In the genomic region with DNA sequence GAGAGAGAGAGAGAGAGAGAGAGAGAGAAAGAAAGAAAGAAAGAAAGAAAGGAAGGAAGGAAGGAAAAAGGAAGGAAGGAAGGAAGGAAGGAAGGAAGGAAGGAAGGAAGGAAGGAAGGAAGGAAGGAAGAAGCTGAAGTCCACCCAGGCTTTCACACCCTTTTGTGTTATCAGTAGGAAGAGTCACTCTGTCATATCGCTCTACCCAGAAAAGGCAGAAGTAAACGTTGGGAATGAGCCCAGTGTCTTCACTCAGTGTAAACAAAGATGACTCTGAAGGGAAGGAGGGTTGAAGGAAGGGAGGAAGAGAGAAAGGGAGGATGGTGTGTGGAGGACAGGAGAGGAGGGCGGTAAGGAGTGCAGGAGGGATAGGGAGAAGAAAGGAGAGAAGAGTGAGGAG, we compare ENCODE assay signal across 16 mouse cellular contexts. TPM values are rescaled to one million over a fixed set of nuclear protein-coding genes. Genes with fewer than 3 reads are reported as not detected.
"Had no signal": no experiment of that assay in that cellular context is flagged by ENCODE, and none has a peak within 500 bp of the region (broad histone marks: within the 10 kb centered on the region; RNA-seq: fewer than 3 reads in every experiment).

No protein-coding gene starts in this region.

RNA-seq across cellular contexts. Expression of gene Hba-a2, which starts 2.8 kb away (rescaled TPM):
- polyA plus RNA-seq: macrophage had no signal

RNA-seq across cellular contexts. Expression of gene Hbq1a, which starts 6.4 kb away (rescaled TPM):
- polyA plus RNA-seq: kidney, embryonic 14.5 days; kidney, postnatal 0 days; large intestine, adult 2 months; limb, embryonic 10.5 days; liver, adult 2 months; macrophage; small intestine, adult 2 months; stomach, postnatal 0 days; thymus, adult 2 months had no signal

RNA-seq across cellular contexts. Expression of gene Hbq1b, which starts 6.7 kb away (rescaled TPM):
- total RNA-seq: liver, adult 2 months had no signal
- polyA plus RNA-seq: intestine, postnatal 0 days; large intestine, adult 2 months; liver, adult 2 months; macrophage; midbrain, embryonic 14.5 days; small intestine, adult 2 months had no signal

RNA-seq across cellular contexts. Expression of gene Hba-a1, which starts 10.2 kb away (rescaled TPM):
- polyA plus RNA-seq: macrophage had no signal

RNA-seq across cellular contexts. Expression of gene Hba-x, which starts 17.3 kb away (rescaled TPM):
- total RNA-seq: layer of hippocampus, adult 2 months; layer of hippocampus, postnatal 25 days; left cerebral cortex, adult 18-20 months; left cerebral cortex, postnatal 25 days; liver, adult 2 months had no signal
- polyA plus RNA-seq: kidney, adult 2 months; large intestine, adult 2 months; liver, adult 2 months; macrophage; small intestine, adult 2 months had no signal
